Mouse (Mus musculus) liver, adult 2 months (tissue): Measurements from ENCODE around the gene Cacna1i. TPM values are rescaled to one million over a fixed set of nuclear protein-coding genes. Genes with fewer than 3 reads are reported as not detected.

Source experiments
- DNase-seq: peaks from one replicate; pipeline ENCODE4 v3.0.0-alpha.2; 2011; ENCODE audit warnings: low read depth, low spot score; ENCODE audit errors: extremely low read depth
- H3K27ac ChIP-seq: fragments of 200-500 bp; replicated peaks from 2 replicates; pipeline ENCODE4 v1.5.1; 2012; ENCODE audit warnings: low read depth, mild to moderate bottlenecking, control low read depth, inconsistent platforms, low read length; ENCODE audit not compliant: insufficient read depth
- H3K27me3 ChIP-seq: fragments of 200-500 bp; 2 replicates; pipeline ENCODE4 v1.6.1; 2012; ENCODE audit warnings: mild to moderate bottlenecking, moderate library complexity, low read length, inconsistent platforms; ENCODE audit not compliant: control insufficient read depth, insufficient read depth
- H3K36me3 ChIP-seq: fragments of 200-500 bp; 2 replicates; pipeline ENCODE4 v1.6.1; 2012; ENCODE audit warnings: low read length, inconsistent platforms; ENCODE audit not compliant: control insufficient read depth, insufficient read depth
- H3K4me1 ChIP-seq: fragments of 200-500 bp; 2 replicates; pipeline ENCODE4 v1.6.1; 2011; ENCODE audit warnings: low read length; ENCODE audit not compliant: control insufficient read depth, insufficient read depth
- H3K4me3 ChIP-seq: fragments of 200-500 bp; 2 replicates; pipeline ENCODE4 v1.5.1; 2011; ENCODE audit warnings: low read depth, mild to moderate bottlenecking, control low read depth, low read length, moderate library complexity; ENCODE audit not compliant: insufficient read depth
- H3K79me2 ChIP-seq: fragments of 200-500 bp; 2 replicates; pipeline ENCODE4 v1.6.1; 2012; ENCODE audit warnings: inconsistent platforms, mild to moderate bottlenecking, low read length, moderate library complexity; ENCODE audit not compliant: control insufficient read depth, insufficient read depth
- H3K9ac ChIP-seq: fragments of 200-500 bp; 2 replicates; pipeline ENCODE4 v1.6.1; 2012; ENCODE audit warnings: low read depth, mild to moderate bottlenecking, control low read depth, inconsistent platforms, low read length
- CTCF ChIP-seq: fragments of 200-500 bp; IDR thresholded peaks from 2 replicates; pipeline ENCODE4 v1.5.1; 2011; ENCODE audit warnings: low read depth, low read length, control low read depth
- POLR2A ChIP-seq: fragments of 200-500 bp; IDR thresholded peaks from 2 replicates; pipeline ENCODE4 v1.6.1; 2011; ENCODE audit warnings: low read length, control low read depth; ENCODE audit not compliant: insufficient read depth; ENCODE audit errors: extremely low read depth
- WGBS: fragments of 180-500 bp; shearing (Covaris S2); methylation state at CpG from one replicate; pipeline ENCODE4 v1.1.7; 2018; 5-methylcytosine and 5-hydroxymethylcytosine counted together
- polyA plus RNA-seq: library from polyadenylated mRNA; depleted of rRNA; stranded (reverse); fragments of >200 nt; gene quantifications from 2 replicates; pipeline ENCODE4 v1.2.3, GENCODE M21; 2012
- total RNA-seq: library from RNA; depleted of rRNA; stranded (reverse); fragments of >200 nt; gene quantifications from 2 replicates; pipeline ENCODE4 v1.2.3, GENCODE M21; 2014

The Cacna1i gene
- total and polyA plus RNA-seq, 2 experiments, result under 0.01 to 0.09 TPM

- Histone ChIP-seq H3K79me2 (no peaks in the 10 kb centered on the region), H3K9ac (no peak overlapping the region), H3K27me3 (0 out of 2 replicates have a peak, but pooled peaks cover 2% of the 10 kb centered on the region), H3K36me3 (no peaks in the 10 kb centered on the region), H3K4me1 (no peaks in the 10 kb centered on the region), H3K27ac (no peak overlapping the region), H3K4me3 (no peak overlapping the region)
- DNase-seq, result no peak
- no peak for TF ChIP-seq CTCF
- TF ChIP-seq POLR2A, result no peak
- WGBS, result 68% methylated on average over 5 of the region's 5 CpGs
Measured at GRCm38 (mm10) chr15:80278121-80278759, 8.8 kb upstream of the Cacna1i start.

- DNase-seq, result no peak
- Histone ChIP-seq H3K4me1 (no peaks in the 10 kb centered on the region), H3K79me2 (no peaks in the 10 kb centered on the region), H3K9ac (no peak overlapping the region), H3K27ac (no peak overlapping the region), H3K27me3 (0 out of 2 replicates have a peak, but pooled peaks cover 2% of the 10 kb centered on the region), H3K4me3 (no peak overlapping the region), H3K36me3 (no peaks in the 10 kb centered on the region)
- no peak for TF ChIP-seq CTCF
- no peak for TF ChIP-seq POLR2A
- WGBS, result 70% methylated on average over 2 of the region's 2 CpGs
Measured at GRCm38 (mm10) chr15:80279053-80279452, 8.0 kb upstream of the Cacna1i start.

- H3K79me2 ChIP-seq, result no peaks in the 10 kb centered on the region
- H3K27me3 ChIP-seq, result 0 out of 2 replicates have a peak, but pooled peaks cover 2% of the 10 kb centered on the region
- H3K36me3 ChIP-seq, result no peaks in the 10 kb centered on the region
- WGBS, result 20% methylated on average over 6 of the region's 6 CpGs
- no peaks in the 10 kb centered on the region for H3K4me1 ChIP-seq
- no peak overlapping the region for H3K27ac ChIP-seq
- no peak overlapping the region for H3K4me3 ChIP-seq
- no peak overlapping the region for H3K9ac ChIP-seq
- peak; percentile 26 for DNase-seq
- peak; percentile 82 for TF ChIP-seq CTCF
- no peak for TF ChIP-seq POLR2A
Measured at GRCm38 (mm10) chr15:80280646-80281045, 6.4 kb upstream of the Cacna1i start.

- WGBS, result 8% methylated on average over 23 of the region's 23 CpGs
- Histone ChIP-seq H3K27ac (no peak overlapping the region), H3K9ac (no peak overlapping the region), H3K4me1 (no peaks in the 10 kb centered on the region), H3K36me3 (no peaks in the 10 kb centered on the region), H3K79me2 (no peaks in the 10 kb centered on the region), H3K4me3 (no peak overlapping the region), H3K27me3 (peaks cover 9% of the 10 kb centered on the region; the same call in 1 of the 2 replicates)
- DNase-seq, result no peak
- TF ChIP-seq CTCF (no peak), POLR2A (no peak)
Measured at GRCm38 (mm10) chr15:80288036-80288435, 998 bp downstream of the Cacna1i start.

- no peak overlapping the region for H3K4me3 ChIP-seq
- no peak overlapping the region for H3K9ac ChIP-seq
- peak; percentile 45 for DNase-seq
- no peaks in the 10 kb centered on the region for H3K4me1 ChIP-seq
- 14% methylated on average over 10 of the region's 10 CpGs for WGBS
- no peaks in the 10 kb centered on the region for H3K79me2 ChIP-seq
- H3K27ac ChIP-seq, result no peak overlapping the region
- peaks cover 9% of the 10 kb centered on the region; the same call in 1 of the 2 replicates for H3K27me3 ChIP-seq
- H3K36me3 ChIP-seq, result no peaks in the 10 kb centered on the region
- TF ChIP-seq CTCF, result peak; percentile 70
- TF ChIP-seq POLR2A, result no peak
Measured at GRCm38 (mm10) chr15:80289436-80289835, 2.4 kb downstream of the Cacna1i start.

GRCm38 (mm10) chr15:80297146-80297545 is 10.1 kb downstream of the Cacna1i start:
- Histone ChIP-seq H3K79me2 (no peaks in the 10 kb centered on the region), H3K9ac (no peak overlapping the region), H3K4me3 (no peak overlapping the region), H3K4me1 (no peaks in the 10 kb centered on the region), H3K27me3 (no peaks in the 10 kb centered on the region), H3K27ac (no peak overlapping the region), H3K36me3 (no peaks in the 10 kb centered on the region)
- TF ChIP-seq CTCF, result no peak
- TF ChIP-seq POLR2A, result no peak
- WGBS, result 100% methylated on average over 1 of the region's 1 CpGs
- no peak for DNase-seq
